Mouse (Mus musculus) urinary bladder, postnatal 4 days (tissue): Measurements from ENCODE around the gene Olfr845.

Experiments used
- DNase-seq, 2 experiments: peaks; one replicate each; pipeline ENCODE4 v3.0.0; 2021 to 2022; ENCODE audit warnings: low spot score in 2 of 2

The Olfr845 gene

GRCm38 (mm10) chr9:19336157-19336556, at the start of gene Olfr845:
TSS of gene Olfr845 (plus strand) at chr9:19336457.
- no peak for DNase-seq

DNA sequence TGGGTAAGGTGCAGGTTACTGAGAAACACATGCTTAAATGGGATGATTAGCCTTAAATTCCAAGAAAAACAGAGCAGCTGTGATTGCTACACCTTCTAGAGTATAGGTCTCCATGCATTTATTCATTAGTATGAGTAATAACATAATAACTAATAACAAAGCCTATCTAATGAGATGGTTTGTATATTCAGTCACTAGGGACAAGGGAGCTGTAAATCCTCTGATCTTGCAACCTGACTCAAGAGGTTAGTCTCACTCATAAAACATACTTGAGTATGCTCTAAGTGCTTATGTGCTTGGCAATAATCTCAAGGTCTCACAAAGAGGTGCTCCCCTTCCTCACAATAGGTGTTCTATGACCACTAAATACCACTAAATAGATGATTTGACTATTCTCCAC, 20.2 kb upstream of the Olfr845 start, which contains the start of gene Olfr844:
Olfr844 (plus strand) TSS at position 301 of the 400 bp plus-strand sequence.
- DNase-seq: no peak

DNA sequence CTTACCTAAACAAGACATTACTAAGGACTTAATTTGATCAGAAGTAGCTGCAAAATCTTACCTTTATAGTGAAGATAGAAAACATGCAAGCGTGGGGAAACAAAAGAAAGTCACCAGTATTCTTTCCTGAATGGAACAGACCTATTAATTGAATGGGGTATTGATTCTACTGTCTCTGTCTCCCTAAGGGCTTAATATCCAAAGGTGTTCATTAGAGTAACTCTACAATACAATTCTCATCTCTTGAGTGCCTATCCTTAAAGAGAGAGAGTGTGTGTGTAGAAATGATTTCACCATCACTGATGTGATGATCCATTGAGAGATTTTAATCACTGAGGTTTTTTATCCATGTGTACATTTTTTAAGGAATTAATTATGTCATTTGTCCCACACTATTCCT, 27.6 kb downstream of the Olfr845 start, which contains the start of gene Olfr846:
Olfr846 (minus strand) TSS at position 101 of the 400 bp plus-strand sequence.
- DNase-seq: no peak

- no peak for DNase-seq
Observed at GRCm38 (mm10) chr9:19378569-19378968, 42.3 kb downstream of the Olfr845 start, which contains the start of gene Olfr847. TSS of gene Olfr847 (minus strand) at chr9:19378669.
